Mouse (Mus musculus) right cerebral cortex, postnatal 10 days (tissue): ENCODE data around the gene Nadk2.

Experiments used
- DNase-seq, 2 experiments: peaks; one replicate each; pipeline ENCODE4 v3.0.0; 2021; ENCODE audit warnings: low spot score in 2 of 2

Nadk2 gene

DNA sequence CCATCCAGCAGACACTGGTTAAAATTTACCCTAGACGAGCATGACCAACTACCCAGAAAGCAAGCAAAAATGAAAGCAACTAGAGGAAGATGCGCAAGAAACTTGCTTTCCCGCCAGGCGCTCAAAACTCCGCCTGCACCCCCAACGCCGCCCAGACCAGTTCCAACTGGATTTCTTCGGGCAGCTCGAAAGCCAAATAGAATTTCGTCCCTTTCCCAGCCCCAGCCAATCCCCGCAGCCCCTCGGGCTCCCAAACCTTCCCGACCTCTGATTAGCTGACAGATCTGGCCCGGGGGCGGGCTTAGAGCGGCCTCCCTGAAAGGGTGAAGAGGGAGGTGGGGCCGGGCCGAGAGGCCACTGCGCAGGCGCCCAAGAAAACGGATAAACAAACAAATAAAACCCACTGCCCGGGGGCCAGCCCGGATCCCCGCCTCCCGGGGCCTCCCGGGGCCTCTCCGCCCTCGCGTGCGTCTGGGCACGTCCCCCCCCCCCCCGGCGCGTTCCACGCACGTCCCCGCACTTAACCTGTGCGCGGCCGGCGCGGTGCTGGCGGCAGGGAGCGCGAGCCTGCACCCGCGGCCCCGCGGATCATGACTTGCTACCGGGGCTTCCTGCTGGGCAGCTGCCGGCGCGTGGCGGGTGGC lies at the start of gene Nadk2:
TSS of gene Nadk2 (plus strand) at position 349 of the 644 bp plus-strand sequence.
- DNase-seq, result peak; percentile 99

- DNase-seq, result no peak
Measured at GRCm38 (mm10) chr15:9055704-9056103, 15.4 kb upstream of the Nadk2 start.

DNA sequence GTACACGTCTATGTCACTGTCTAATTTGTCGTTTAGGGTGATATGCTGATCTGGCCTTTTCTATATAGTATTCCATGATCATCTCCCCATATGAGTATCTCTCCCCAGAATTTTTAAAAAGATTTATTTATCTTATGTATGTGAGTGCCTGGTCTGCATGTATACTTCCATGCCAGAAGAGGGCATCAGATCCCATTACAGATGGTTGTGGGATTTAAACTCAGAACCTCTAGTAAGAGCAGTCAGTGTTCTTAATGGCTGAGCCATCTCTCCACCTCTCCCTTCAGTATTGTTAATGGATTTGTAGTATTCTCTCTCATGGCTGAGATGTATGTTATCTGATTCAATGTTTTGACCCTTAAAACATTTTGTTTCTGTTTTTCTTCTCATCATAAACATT lies 11.2 kb upstream of the Nadk2 start:
- DNase-seq, result no peak

DNA sequence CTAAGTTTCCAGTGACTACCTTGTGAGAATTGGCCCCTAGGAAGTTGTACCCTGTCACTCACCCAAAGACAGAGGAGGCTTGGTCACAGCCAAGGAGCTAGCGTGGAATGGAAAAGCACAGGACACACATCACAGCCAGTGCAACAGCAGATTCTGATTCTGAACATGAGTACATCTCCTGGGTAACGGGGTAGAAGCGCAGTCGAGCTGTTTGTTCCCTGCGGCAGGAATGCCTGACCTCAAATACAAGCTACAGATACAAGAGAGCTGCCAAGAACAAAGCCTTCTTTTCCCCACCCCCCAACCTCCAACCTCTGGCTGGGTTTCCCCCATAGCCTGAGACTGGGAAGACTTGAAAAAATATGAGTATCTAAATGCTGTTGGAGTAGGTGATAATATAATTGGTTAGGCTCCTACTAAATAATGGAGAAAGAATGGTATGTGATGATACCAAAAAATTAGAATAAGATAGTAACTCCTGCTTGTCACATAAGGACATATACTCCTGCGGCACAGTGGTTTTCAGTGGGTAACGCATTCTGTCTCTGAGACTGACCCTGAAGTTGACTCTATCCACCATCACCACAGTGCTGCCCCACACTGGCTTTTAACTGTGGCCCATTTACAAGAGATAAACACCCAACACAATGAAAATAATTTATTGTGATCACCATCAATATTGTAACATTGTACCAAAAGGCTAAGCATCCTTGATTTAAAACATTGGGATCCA lies 9.7 kb upstream of the Nadk2 start:
- DNase-seq, result peak; percentile 65 to 81

- DNase-seq, result no peak
Measured at GRCm38 (mm10) chr15:9068881-9069280, 2.2 kb upstream of the Nadk2 start.

DNA sequence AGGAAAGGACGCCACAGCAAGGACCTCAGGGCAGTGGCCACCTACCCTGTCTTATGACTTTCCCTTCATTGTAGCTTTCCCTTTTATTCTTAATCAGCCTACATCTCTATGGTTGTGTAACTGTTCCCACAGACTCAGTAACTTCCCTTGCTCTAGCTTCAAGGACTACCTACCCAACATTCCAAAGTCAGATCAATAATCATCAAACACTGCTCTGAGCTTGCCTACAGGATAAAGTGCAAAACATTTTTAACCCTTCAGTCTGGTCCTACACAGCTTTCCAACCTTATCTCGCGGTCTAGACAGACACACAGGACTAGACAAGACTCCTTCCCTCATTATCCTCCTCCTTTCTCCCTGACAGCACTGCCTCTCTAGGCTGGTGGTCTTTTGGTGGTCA lies 707 bp upstream of the Nadk2 start:
- no peak for DNase-seq

- peak; percentile 46 to 55 for DNase-seq
Measured at GRCm38 (mm10) chr15:9071556-9072544, 790 bp downstream of the Nadk2 start.

DNA sequence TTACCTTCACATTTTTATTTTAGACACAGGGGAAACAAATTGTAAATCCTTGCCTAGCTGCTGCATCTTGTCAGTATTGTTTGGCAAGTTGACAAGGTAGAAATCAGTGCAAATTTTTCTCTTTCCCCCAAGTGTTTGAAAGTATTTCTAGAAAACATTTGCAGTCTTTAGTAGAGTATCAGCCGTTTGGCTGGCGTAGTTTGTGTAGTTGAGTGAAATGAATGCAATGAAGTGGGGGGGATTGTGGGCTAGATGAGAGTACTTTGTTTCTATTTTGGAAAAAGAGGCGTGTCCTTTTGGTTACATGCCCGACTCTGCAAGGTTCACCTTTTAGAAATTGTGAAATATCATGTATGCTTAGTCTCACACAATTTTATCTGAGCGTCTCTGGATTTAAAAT lies 1.6 kb downstream of the Nadk2 start:
- DNase-seq, result no peak

DNA sequence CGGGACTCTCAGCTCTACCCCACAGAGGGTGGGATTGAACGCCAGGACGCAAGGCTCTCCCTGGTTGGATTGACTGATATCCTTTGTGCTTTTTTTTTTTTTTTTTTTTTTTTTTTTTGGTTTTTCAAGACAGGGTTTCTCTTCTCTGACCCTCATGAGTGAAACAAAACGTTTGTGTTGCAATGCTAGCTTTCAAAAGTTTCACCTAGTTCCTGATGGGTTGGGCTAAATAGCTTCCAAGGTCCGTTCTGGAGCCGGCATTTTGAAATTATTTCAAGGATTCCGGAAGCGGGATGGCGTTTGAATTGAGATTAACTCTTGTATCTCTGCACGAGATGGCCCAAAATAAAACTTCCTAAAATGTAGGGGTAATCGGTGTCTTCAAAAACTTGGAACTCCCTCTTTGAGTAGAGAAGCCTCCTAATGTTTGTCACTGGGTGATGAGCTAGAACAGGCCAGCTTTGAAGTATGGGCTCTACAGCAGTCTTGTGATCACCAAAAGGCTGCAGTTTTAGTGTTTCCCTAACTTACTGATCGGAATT lies 2.1 kb downstream of the Nadk2 start:
- no peak for DNase-seq

- no peak for DNase-seq
Measured at GRCm38 (mm10) chr15:9073684-9074083, 2.6 kb downstream of the Nadk2 start.

DNA sequence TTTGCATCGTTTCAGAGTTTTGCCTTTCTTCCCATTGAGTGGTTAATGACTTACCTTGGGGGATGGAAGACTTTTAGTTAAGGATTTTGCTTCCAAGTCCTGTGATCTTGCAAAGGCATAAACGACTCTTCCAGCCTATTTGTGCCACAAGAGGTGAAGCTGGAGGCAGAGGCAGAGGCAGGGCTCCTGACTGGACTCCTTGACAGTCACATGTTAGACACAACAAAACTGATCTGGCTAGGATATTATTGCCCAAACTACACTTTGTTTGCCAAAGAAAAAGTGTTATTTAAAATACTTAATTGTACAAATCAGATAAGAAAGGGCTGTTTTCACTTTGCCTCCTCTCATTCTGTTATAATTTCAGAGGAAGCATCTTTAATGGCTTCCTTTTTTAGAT lies 3.1 kb downstream of the Nadk2 start:
- DNase-seq, result no peak

DNA sequence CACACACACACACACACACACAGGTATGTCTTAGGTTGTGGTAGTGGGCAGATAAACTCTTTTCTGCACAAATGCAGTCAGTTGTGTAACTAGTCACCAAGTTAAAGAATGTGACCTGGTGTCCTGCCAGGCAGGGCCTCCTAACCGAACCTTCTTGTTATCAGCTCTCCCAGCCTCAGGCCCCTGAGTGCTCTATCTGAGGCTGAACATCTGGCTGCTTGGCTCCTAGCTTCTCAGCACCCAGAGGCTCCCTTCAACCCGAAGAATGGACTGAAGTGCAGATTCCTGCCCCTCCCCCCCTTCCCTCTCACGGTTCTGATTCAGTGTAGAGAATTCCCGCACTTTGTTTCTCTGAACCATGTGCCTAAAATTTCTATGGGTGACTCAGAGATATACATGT lies 3.6 kb downstream of the Nadk2 start:
- no peak for DNase-seq

GRCm38 (mm10) chr15:9075608-9076200 lies 4.6 kb downstream of the Nadk2 start:
- no peak for DNase-seq

DNA sequence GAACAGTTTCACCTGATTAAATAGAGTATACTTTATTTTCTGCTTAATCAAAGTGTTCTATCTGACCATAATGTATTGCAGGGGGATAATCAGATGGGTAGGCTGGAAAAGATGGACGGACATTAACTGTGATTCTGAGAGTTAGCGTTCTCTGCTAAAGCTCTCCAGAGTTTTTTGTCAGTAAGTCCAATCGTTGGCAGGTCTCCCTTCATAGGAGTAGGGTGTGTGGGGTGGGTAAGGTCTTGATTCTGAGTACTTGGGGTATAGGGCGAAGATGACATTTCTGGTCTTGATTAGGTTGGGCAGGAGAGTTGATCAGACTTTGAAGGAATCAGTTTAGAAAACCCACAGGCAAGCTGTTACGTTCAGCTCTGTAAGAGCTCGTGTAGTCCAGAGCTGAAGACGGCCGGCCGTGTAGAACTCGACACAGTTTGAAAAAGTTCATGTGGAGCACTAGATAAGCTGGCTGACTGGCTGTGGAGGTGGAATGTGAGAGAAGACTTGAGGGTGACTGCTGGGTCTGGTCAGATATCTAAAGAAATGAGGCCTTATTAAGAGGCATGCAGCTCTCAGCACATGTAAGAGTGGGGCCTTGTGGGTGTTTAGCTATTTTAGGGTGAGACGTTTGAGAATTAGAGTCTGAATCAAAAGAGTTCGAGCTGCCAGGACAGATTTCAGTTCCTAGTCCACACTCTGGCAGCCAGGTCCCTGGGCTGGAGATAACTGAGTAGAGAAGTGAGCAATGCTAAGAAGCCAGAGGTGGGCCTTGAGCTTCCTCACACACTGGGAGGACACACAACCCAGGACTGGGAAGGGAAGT lies 7.6 kb downstream of the Nadk2 start:
- DNase-seq, result no peak

DNA sequence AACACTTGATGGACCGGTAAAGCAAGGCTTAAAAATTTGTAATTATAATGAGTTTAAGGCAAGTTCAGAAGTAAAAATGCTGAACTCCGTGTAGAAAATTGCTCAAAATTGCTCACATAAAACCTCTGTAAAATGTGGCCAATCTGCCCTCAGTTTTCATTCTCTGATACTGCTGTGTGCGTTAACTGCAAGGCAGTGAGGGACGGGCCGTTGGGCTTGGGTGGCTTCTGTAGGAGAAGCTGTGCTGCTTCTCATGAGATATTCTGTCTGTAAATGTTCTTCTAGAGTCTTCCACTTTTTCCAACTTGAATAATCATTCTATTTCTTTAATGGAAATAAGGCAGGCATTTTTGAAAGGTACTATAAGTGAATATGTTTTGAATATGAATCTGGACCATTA lies 8.6 kb downstream of the Nadk2 start:
- no peak for DNase-seq

GRCm38 (mm10) chr15:9080206-9080605 lies 9.1 kb downstream of the Nadk2 start:
- no peak for DNase-seq

DNA sequence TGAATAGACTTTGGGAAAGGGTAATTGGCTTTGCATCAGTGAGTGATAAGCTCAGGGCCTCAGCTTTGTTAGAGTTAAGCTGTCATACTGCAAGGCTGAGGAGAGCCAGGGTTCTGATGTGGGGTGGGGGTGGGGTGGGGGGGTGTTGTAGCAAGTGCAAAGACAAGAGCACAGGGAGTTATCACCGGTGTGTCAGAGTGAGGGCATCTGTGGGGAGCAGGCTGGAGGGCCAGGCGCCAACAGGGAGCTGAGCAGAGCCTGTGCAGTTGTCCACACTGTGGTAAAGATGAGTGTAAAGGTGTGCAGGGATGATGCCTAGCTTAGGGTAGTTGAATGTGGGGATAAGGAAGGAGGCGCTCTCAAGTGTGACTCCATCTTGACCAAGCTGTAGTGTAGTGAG lies 10.2 kb downstream of the Nadk2 start:
- no peak for DNase-seq

GRCm38 (mm10) chr15:9082753-9083152 lies 11.7 kb downstream of the Nadk2 start:
- no peak for DNase-seq

- no peak for DNase-seq
Measured at GRCm38 (mm10) chr15:9086813-9087212, 15.8 kb downstream of the Nadk2 start.

DNA sequence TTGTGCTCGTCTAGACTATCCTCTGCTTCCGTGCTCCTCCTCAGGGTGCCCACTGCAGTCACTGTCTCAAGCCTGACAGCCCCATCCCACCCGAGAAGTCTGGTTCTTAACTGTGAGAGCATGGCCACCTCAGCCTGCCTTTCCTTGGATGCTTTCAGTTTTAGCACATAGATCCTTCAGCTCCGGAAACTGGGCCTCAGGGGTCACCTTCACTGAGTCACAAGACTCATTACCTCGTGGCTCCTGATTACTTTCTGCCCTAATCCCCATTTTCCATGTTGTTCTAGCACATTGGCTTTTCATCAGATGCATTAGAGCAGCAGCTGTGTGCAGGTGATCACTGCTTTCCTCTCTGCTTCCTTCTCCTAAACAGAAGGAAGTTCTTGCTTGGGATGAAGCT lies 16.4 kb downstream of the Nadk2 start:
- DNase-seq, result no peak
